8 mouse cellular contexts compared by ENCODE assay signal in genomic region chr2:121008664-121009007, GRCm38 (mm10). TPM values are rescaled to one million over a fixed set of nuclear protein-coding genes. Genes with fewer than 3 reads are reported as not detected.
DNase-seq lines count a peak whose midpoint lies in the region; ATAC-seq and TF ChIP-seq lines count a peak whose summit lies in the region.

No protein-coding gene starts in this region.

- H3K27me3 ChIP-seq in lung, embryonic 15.5 days: no peaks in the 10 kb centered on the region
- H3K27me3 ChIP-seq in embryonic facial prominence, embryonic 14.5 days (replicated peaks; ENCODE audit: control insufficient read depth, insufficient read depth, low read length): no peaks in the 10 kb centered on the region
- H3K27me3 ChIP-seq in intestine, postnatal 0 days (replicated peaks; ENCODE audit: control insufficient read depth, insufficient read depth, low read length): no peaks in the 10 kb centered on the region
- no peaks in the 10 kb centered on the region for H3K27me3 ChIP-seq in neural tube, embryonic 14.5 days (ENCODE audit: control insufficient read depth, insufficient read depth, low read length)

- no peak for DNase-seq in lung, postnatal 25 days (ENCODE audit: low spot score)
- no peak for DNase-seq in embryonic facial prominence, embryonic 14.5 days (ENCODE audit: low spot score)
- no peak for DNase-seq in cerebellum, adult 18-20 months
- no peak for DNase-seq in layer of hippocampus, adult 9-10 months (ENCODE audit: low spot score)
- no peak for DNase-seq in kidney, postnatal 14 days

- no peaks in the 10 kb centered on the region for H3K36me3 ChIP-seq in lung, embryonic 15.5 days
- peaks cover 22% of the 10 kb centered on the region for H3K36me3 ChIP-seq in embryonic facial prominence, embryonic 14.5 days (ENCODE audit: control insufficient read depth, insufficient read depth, low read length)
- H3K36me3 ChIP-seq in intestine, postnatal 0 days (ENCODE audit: control insufficient read depth, insufficient read depth): peaks cover 20% of the 10 kb centered on the region
- peaks cover 12% of the 10 kb centered on the region for H3K36me3 ChIP-seq in neural tube, embryonic 14.5 days (ENCODE audit: control insufficient read depth, insufficient read depth, low read length)

- no peak for ATAC-seq in lung, embryonic 15.5 days (ENCODE audit: borderline replicate concordance, extremely low read depth, low FRiP score, low TSS enrichment)
- ATAC-seq in embryonic facial prominence, embryonic 14.5 days (ENCODE audit: low read depth): no peak
- ATAC-seq in intestine, postnatal 0 days: peak; percentile 23
- ATAC-seq in neural tube, embryonic 14.5 days (ENCODE audit: low read depth): no peak

- peaks cover 10% of the 10 kb centered on the region; the same call in 1 of the 2 replicates for H3K4me1 ChIP-seq in lung, embryonic 15.5 days
- H3K4me1 ChIP-seq in embryonic facial prominence, embryonic 14.5 days (ENCODE audit: control insufficient read depth, insufficient read depth, low read length): 0 out of 2 replicates have a peak, but pooled peaks cover 6% of the 10 kb centered on the region
- 0 out of 2 replicates have a peak, but pooled peaks cover 6% of the 10 kb centered on the region for H3K4me1 ChIP-seq in intestine, postnatal 0 days (replicated peaks; ENCODE audit: control insufficient read depth, insufficient read depth, low read length)
- peaks cover 8% of the 10 kb centered on the region for H3K4me1 ChIP-seq in neural tube, embryonic 14.5 days (ENCODE audit: control insufficient read depth, insufficient read depth, low read length)

- TF ChIP-seq CTCF in intestine, postnatal 0 days (IDR thresholded peaks at IDR 0.05; ENCODE audit: low read depth): no peak

- H3K4me2 ChIP-seq in lung, embryonic 15.5 days: peak overlapping the region; percentile 78
- peak overlapping the region; percentile 79 for H3K4me2 ChIP-seq in embryonic facial prominence, embryonic 14.5 days (ENCODE audit: low read depth, low read length)
- peak overlapping the region; percentile 85 for H3K4me2 ChIP-seq in intestine, postnatal 0 days (replicated peaks; ENCODE audit: low read depth)
- H3K4me2 ChIP-seq in neural tube, embryonic 14.5 days (ENCODE audit: low read depth, low read length): peak overlapping the region; percentile 87

- peak overlapping the region; percentile 70 for H3K4me3 ChIP-seq in lung, embryonic 15.5 days
- H3K4me3 ChIP-seq in embryonic facial prominence, embryonic 14.5 days (ENCODE audit: low read depth, low read length): peak overlapping the region; percentile 82
- peak overlapping the region; percentile 89 for H3K4me3 ChIP-seq in intestine, postnatal 0 days (ENCODE audit: low read depth, low read length)
- peak overlapping the region; percentile 77 for H3K4me3 ChIP-seq in neural tube, embryonic 14.5 days (ENCODE audit: low read depth, low read length)

- H3K9ac ChIP-seq in lung, embryonic 15.5 days: peak overlapping the region; percentile 61
- peak overlapping the region; percentile 80 for H3K9ac ChIP-seq in embryonic facial prominence, embryonic 14.5 days (ENCODE audit: low read depth, low read length)
- peak overlapping the region; percentile 74 for H3K9ac ChIP-seq in intestine, postnatal 0 days (ENCODE audit: low read depth, low read length)
- H3K9ac ChIP-seq in neural tube, embryonic 14.5 days (replicated peaks; ENCODE audit: low read depth, low read length): peak overlapping the region; percentile 65

- no peaks in the 10 kb centered on the region for H3K9me3 ChIP-seq in lung, embryonic 15.5 days
- H3K9me3 ChIP-seq in embryonic facial prominence, embryonic 14.5 days (ENCODE audit: control insufficient read depth, low read length): no peaks in the 10 kb centered on the region
- H3K9me3 ChIP-seq in intestine, postnatal 0 days (ENCODE audit: control insufficient read depth): no peaks in the 10 kb centered on the region
- no peaks in the 10 kb centered on the region for H3K9me3 ChIP-seq in neural tube, embryonic 14.5 days (ENCODE audit: control insufficient read depth, low read length)

- 2% methylated on average over 12 of the region's 12 CpGs for WGBS in lung, embryonic 15.5 days
- 2% methylated on average over 12 of the region's 12 CpGs for WGBS in embryonic facial prominence, embryonic 14.5 days
- under 1% methylated on average over 12 of the region's 12 CpGs for WGBS in intestine, postnatal 0 days
- WGBS in neural tube, embryonic 14.5 days: 2% methylated on average over 12 of the region's 12 CpGs

- H3K27ac ChIP-seq in lung, embryonic 15.5 days: no peak overlapping the region
- H3K27ac ChIP-seq in embryonic facial prominence, embryonic 14.5 days (replicated peaks; ENCODE audit: low read depth, low read length): no peak overlapping the region
- H3K27ac ChIP-seq in intestine, postnatal 0 days (ENCODE audit: low read depth, low read length): peak overlapping the region; percentile 69; the same call in 1 of the 2 replicates
- H3K27ac ChIP-seq in neural tube, embryonic 14.5 days (ENCODE audit: low read depth, low read length): 0 out of 2 replicates have a peak overlapping the region, but pooled peaks have one; percentile 30

RNA-seq across cellular contexts. Expression of gene Ccndbp1, which starts 0.4 kb away (rescaled TPM):
- polyA plus RNA-seq in lung, embryonic 15.5 days (2015; fragmentation: Nextera tagmentation; extraction: Ambion mirVana): 38.4 and 39.2 TPM in 2 replicates
- 36.6 and 42.8 TPM in 2 replicates for polyA plus RNA-seq in embryonic facial prominence, embryonic 14.5 days (2014; fragmentation: Nextera tagmentation; extraction: Ambion mirVana)
- 40.5 and 42.0 TPM in 2 replicates for polyA plus RNA-seq in intestine, postnatal 0 days (2015; fragmentation: Nextera tagmentation; extraction: Ambion mirVana)
- polyA plus RNA-seq in neural tube, embryonic 14.5 days (2014; fragmentation: Nextera tagmentation; extraction: Ambion mirVana): 94.2 and 98.9 TPM in 2 replicates

RNA-seq across cellular contexts. Expression of gene Epb42, which starts 28.2 kb away (rescaled TPM):
- 1.0 and 1.1 TPM in 2 replicates for polyA plus RNA-seq in lung, embryonic 15.5 days (2015; fragmentation: Nextera tagmentation; extraction: Ambion mirVana)
- 0.71 and 1.5 TPM in 2 replicates for polyA plus RNA-seq in embryonic facial prominence, embryonic 14.5 days (2014; fragmentation: Nextera tagmentation; extraction: Ambion mirVana)
- 0.47 and 0.50 TPM in 2 replicates for polyA plus RNA-seq in intestine, postnatal 0 days (2015; fragmentation: Nextera tagmentation; extraction: Ambion mirVana)
- polyA plus RNA-seq in neural tube, embryonic 14.5 days (2014; fragmentation: Nextera tagmentation; extraction: Ambion mirVana): 0.27 and 0.73 TPM in 2 replicates

RNA-seq across cellular contexts. Expression of gene Tmem62, which starts 31.8 kb away (rescaled TPM):
- 3.7 and 5.3 TPM in 2 replicates for polyA plus RNA-seq in lung, embryonic 15.5 days (2015; fragmentation: Nextera tagmentation; extraction: Ambion mirVana)
- polyA plus RNA-seq in embryonic facial prominence, embryonic 14.5 days (2014; fragmentation: Nextera tagmentation; extraction: Ambion mirVana): 2.7 and 3.2 TPM in 2 replicates
- 13.7 and 14.8 TPM in 2 replicates for polyA plus RNA-seq in intestine, postnatal 0 days (2015; fragmentation: Nextera tagmentation; extraction: Ambion mirVana)
- 22.1 and 22.6 TPM in 2 replicates for polyA plus RNA-seq in neural tube, embryonic 14.5 days (2014; fragmentation: Nextera tagmentation; extraction: Ambion mirVana)

RNA-seq across cellular contexts. Expression of gene Ubr1, which starts 38.1 kb away (rescaled TPM):
- 25.8 and 29.4 TPM in 2 replicates for polyA plus RNA-seq in lung, embryonic 15.5 days (2015; fragmentation: Nextera tagmentation; extraction: Ambion mirVana)
- polyA plus RNA-seq in embryonic facial prominence, embryonic 14.5 days (2014; fragmentation: Nextera tagmentation; extraction: Ambion mirVana): 17.9 and 23.1 TPM in 2 replicates
- 6.5 and 7.1 TPM in 2 replicates for polyA plus RNA-seq in intestine, postnatal 0 days (2015; fragmentation: Nextera tagmentation; extraction: Ambion mirVana)
- 33.3 and 37.9 TPM in 2 replicates for polyA plus RNA-seq in neural tube, embryonic 14.5 days (2014; fragmentation: Nextera tagmentation; extraction: Ambion mirVana)

Comparison
In these comparisons a context has a peak if more than half of its experiments do, and no peak if none do; other contexts are left out.
1. H3K27ac ChIP-seq: peak in intestine, postnatal 0 days (single experiment) and neural tube, embryonic 14.5 days (single experiment); none in lung, embryonic 15.5 days (single experiment) and embryonic facial prominence, embryonic 14.5 days (single experiment).
2. Peak in every context shown above with its lines, with median percentiles within 50 percentile points of each other: H3K4me2 ChIP-seq, H3K4me3 ChIP-seq and H3K9ac ChIP-seq.